Mouse (Mus musculus) intestine, embryonic 16.5 days (tissue): Measurements from ENCODE around the gene Ehbp1l1. TPM values are rescaled to one million over a fixed set of nuclear protein-coding genes. Genes with fewer than 3 reads are reported as not detected.

Experiments
- ATAC-seq: fragments of 200-750 bp; cut with Nextera tagmentation; 2 replicates; pipeline ENCODE4 v1.8.0; 2017; ENCODE audit warnings: moderate TSS enrichment, moderate library complexity
- H3K27ac ChIP-seq: fragments of 300-500 bp; sonication (generic); 2 replicates; pipeline ENCODE4 v1.5.1; 2014; ENCODE audit warnings: mild to moderate bottlenecking, low read length
- H3K27me3 ChIP-seq: fragments of 300-500 bp; sonication (generic); replicated peaks from 2 replicates; pipeline ENCODE4 v1.6.1; 2014; ENCODE audit warnings: low read length, control low read depth, mixed read lengths; ENCODE audit not compliant: control insufficient read depth, insufficient read depth
- H3K36me3 ChIP-seq: fragments of 300-500 bp; sonication (generic); 2 replicates; pipeline ENCODE4 v1.6.1; 2014; ENCODE audit warnings: low read length, control low read depth; ENCODE audit not compliant: control insufficient read depth, insufficient read depth
- H3K4me1 ChIP-seq: fragments of 300-500 bp; sonication (generic); 2 replicates; pipeline ENCODE4 v1.6.1; 2014; ENCODE audit warnings: low read length, control low read depth, mixed read lengths; ENCODE audit not compliant: control insufficient read depth, insufficient read depth
- H3K4me2 ChIP-seq: fragments of 300-500 bp; sonication (generic); 2 replicates; pipeline ENCODE4 v1.6.1; 2014; ENCODE audit warnings: low read depth, low read length, control low read depth
- H3K4me3 ChIP-seq: fragments of 300-500 bp; sonication (generic); 2 replicates; pipeline ENCODE4 v1.5.1; 2014; ENCODE audit warnings: mild to moderate bottlenecking, low read length
- H3K9ac ChIP-seq: fragments of 300-500 bp; sonication (generic); 2 replicates; pipeline ENCODE4 v1.6.1; 2014; ENCODE audit warnings: low read depth, low read length
- H3K9me3 ChIP-seq: fragments of 300-500 bp; sonication (generic); 2 replicates; pipeline ENCODE4 v1.6.1; 2016; ENCODE audit warnings: low read length, control low read depth; ENCODE audit not compliant: control insufficient read depth
- WGBS: fragments of 180-500 bp; shearing (Covaris S2); extraction: QIAGEN DNeasy Blood & Tissue Kit; methylation state at CpG from one replicate; pipeline ENCODE4 v1.1.7; 2014; 5-methylcytosine and 5-hydroxymethylcytosine counted together
- polyA plus RNA-seq: library from polyadenylated mRNA; unstranded; fragments of >200 nt; fragmentation: Nextera tagmentation; extraction: Ambion mirVana; gene quantifications from 2 replicates; pipeline ENCODE4 v1.2.1, GENCODE M21; 2015

The Ehbp1l1 gene
- polyA plus RNA-seq, 1 experiment from 2014 or later, result 48.6 TPM

DNA sequence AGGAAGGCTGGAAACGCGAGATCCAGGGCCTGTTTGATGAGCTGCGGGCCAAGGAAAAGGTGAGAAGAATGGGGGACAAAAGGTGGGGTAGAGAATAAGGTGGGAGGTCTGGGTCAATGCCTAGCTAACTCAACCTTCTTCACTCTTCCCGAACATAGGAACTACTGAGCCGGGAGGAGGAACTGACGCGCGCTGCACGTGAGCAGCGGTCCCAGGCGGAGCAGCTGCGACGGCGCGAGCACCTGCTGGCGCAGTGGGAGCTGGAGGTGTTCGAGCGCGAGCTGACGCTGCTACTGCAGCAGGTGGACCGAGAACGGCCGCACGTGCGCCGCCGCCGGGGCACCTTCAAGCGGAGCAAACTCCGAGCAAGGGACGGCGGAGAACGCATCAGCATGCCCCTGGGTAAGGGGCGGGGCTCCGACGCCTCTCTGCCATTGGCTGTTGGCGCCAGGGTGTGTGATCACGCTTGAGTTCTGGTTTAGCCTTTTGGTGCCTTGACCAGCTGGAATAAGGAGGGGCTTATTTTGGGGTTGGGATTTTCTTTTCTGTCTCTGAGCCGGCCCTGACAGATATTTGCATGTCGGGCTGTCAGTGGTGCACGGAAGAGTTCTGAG is 30.2 kb downstream of the Ehbp1l1 start:
- H3K4me2 ChIP-seq, result no peak overlapping the region
- H3K36me3 ChIP-seq, result peaks cover 44% of the 10 kb centered on the region
- no peak for ATAC-seq
- WGBS, result 38% methylated on average over 41 of the region's 41 CpGs
- no peaks in the 10 kb centered on the region for H3K27me3 ChIP-seq
- H3K27ac ChIP-seq, result no peak overlapping the region
- H3K9ac ChIP-seq, result 0 out of 2 replicates have a peak overlapping the region, but pooled peaks have one; percentile 3
- H3K4me1 ChIP-seq, result peaks cover 29% of the 10 kb centered on the region
- H3K9me3 ChIP-seq, result no peaks in the 10 kb centered on the region
- no peak overlapping the region for H3K4me3 ChIP-seq

DNA sequence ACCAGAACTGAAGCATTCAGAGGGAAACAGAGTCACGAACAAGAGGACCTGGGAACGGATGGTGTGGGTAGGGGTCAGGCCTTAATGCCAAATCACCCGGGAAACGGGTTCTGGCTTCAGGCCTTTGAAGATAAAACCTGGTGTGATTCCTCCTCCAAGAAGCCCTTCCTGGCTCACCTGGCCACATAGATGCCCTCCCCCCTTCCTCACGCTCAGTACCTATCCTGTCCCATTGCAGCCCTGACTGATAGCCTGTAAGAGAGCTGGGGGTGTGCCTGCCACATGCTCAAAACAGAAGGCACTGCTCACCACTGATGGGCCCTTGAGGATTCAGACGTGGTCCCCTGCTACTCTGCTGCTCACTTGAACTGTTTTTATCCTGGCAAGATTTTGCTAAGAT is 32.3 kb downstream of the Ehbp1l1 start:
- Histone ChIP-seq H3K9me3 (no peaks in the 10 kb centered on the region), H3K9ac (no peak overlapping the region), H3K27me3 (no peaks in the 10 kb centered on the region), H3K4me2 (no peak overlapping the region), H3K36me3 (peaks cover 36% of the 10 kb centered on the region), H3K4me1 (peaks cover 37% of the 10 kb centered on the region), H3K4me3 (no peak overlapping the region), H3K27ac (no peak overlapping the region)
- WGBS, result 83% methylated on average over 6 of the region's 6 CpGs
- no peak for ATAC-seq

DNA sequence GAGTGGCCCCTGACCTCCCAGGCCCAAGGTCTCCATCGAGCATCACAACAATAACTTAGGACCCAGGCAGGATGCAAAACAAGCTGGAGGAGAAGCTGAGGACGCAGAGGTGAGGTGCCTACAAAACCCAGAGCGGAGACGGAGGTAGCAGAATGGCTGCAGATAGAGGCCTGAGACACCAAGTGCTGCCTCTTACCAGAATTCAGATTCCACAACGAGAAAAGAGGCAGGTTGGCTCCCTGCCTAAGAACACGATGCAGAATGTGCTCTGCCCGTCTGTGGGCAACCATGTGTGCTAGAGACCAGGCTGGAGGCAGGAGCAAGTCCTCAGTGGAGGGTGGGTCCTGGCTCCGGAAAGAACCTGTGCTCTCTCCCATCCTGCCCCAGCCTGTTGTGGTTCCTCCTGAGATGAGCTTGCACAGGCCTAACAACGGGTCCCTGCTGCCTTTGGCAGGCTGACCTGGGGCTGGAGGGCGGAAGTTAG is 33.2 kb downstream of the Ehbp1l1 start:
- Histone ChIP-seq H3K27ac (peak overlapping the region; percentile 76), H3K4me1 (peaks cover 38% of the 10 kb centered on the region), H3K27me3 (no peaks in the 10 kb centered on the region), H3K4me3 (peak overlapping the region; percentile 77), H3K36me3 (peaks cover 32% of the 10 kb centered on the region), H3K4me2 (peak overlapping the region; percentile 86), H3K9ac (peak overlapping the region; percentile 96), H3K9me3 (no peaks in the 10 kb centered on the region)
- WGBS, result 67% methylated on average over 10 of the region's 10 CpGs
- no peak for ATAC-seq

DNA sequence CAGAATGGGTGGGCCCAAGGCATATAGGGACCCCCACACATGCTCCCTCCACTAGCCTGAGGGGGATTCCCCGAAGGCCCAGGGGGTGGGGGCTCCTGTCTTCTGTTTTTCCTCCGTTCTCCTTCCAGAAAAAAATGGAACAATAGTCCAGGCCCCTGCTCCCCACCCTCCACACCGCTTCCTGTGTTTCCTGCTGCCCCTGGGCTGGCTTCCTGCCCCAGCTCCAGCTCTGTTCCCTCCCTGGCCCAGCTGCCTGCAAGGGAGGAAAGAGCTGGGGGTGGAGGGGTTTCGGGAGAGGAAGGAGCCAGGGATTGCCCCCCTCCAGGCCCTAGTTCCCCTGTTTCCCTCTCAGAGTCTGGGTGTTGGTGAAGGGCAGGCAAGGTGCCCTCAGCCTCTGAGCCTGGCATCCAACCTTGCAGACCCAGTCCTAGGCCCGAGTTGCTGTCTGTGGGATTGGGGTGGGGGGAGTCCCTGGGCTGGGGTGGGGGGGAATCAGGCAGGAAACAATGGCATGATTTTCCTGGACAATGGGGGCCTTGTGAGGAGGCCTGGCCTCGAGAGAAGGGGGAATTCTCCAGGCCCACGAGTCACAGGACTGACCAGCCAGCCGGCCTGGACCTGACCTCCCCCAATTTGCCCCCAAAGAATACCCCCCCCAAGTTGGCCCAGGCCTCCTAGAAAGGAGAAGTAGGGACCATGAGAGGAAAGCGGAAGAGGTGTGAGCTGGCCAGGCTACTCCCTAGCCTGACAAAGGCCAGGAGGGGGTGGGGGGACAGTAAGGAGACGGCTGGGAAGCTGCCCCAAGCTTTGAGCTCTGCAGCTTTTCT is 33.8 kb downstream of the Ehbp1l1 start:
- Histone ChIP-seq H3K27me3 (no peaks in the 10 kb centered on the region), H3K4me2 (peak overlapping the region; percentile 86), H3K9me3 (no peaks in the 10 kb centered on the region), H3K27ac (peak overlapping the region; percentile 76), H3K4me1 (peaks cover 45% of the 10 kb centered on the region), H3K4me3 (peak overlapping the region; percentile 77), H3K9ac (peak overlapping the region; percentile 96), H3K36me3 (peaks cover 29% of the 10 kb centered on the region)
- ATAC-seq, result no peak
- WGBS, result 65% methylated on average over 10 of the region's 10 CpGs

DNA sequence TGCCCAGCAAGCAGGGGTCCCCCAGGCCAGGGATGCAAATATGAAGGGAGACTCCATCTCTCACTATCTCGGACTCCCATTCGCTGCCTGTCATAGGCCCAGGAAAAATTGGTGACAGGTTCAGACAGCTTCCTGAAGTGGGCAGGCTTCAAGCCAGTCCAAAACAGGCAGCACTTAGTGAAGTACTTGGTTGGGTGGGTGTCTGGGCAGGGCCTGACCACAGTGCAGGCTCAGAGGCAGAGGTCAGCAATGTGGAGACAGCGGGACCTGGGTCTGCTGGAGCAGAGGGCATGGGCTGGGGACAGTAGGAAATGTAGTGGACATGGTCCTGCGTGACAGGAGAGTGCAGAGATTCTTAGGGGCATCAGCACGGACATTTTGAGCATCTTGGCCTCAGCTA is 34.5 kb downstream of the Ehbp1l1 start:
- Histone ChIP-seq H3K4me2 (peak overlapping the region; percentile 86), H3K27ac (peak overlapping the region; percentile 95), H3K9ac (peak overlapping the region; percentile 96), H3K4me1 (peaks cover 48% of the 10 kb centered on the region), H3K36me3 (peaks cover 27% of the 10 kb centered on the region), H3K9me3 (no peaks in the 10 kb centered on the region), H3K4me3 (peak overlapping the region; percentile 77), H3K27me3 (no peaks in the 10 kb centered on the region)
- WGBS, result 72% methylated on average over 5 of the region's 5 CpGs
- ATAC-seq, result no peak

DNA sequence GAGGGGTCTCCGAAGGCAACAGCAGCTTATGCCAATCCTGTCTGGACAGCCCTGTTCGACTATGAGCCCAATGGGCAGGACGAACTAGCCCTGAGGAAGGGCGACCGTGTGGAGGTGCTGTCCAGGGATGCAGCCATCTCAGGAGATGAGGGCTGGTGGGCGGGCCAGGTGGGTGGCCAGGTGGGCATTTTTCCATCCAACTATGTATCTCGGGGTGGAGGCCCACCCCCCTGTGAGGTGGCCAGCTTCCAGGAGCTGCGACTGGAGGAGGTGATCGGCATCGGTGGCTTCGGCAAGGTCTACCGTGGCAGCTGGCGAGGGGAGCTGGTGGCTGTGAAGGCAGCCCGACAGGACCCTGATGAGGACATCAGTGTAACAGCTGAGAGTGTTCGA is 35.8 kb downstream of the Ehbp1l1 start:
- no peak for ATAC-seq
- H3K4me1 ChIP-seq, result peaks cover 44% of the 10 kb centered on the region
- peak overlapping the region; percentile 77 for H3K4me3 ChIP-seq
- 48% methylated on average over 15 of the region's 15 CpGs for WGBS
- no peaks in the 10 kb centered on the region for H3K9me3 ChIP-seq
- peak overlapping the region; percentile 95 for H3K27ac ChIP-seq
- H3K27me3 ChIP-seq, result no peaks in the 10 kb centered on the region
- H3K9ac ChIP-seq, result peak overlapping the region; percentile 96
- H3K36me3 ChIP-seq, result peaks cover 20% of the 10 kb centered on the region
- peak overlapping the region; percentile 86 for H3K4me2 ChIP-seq

DNA sequence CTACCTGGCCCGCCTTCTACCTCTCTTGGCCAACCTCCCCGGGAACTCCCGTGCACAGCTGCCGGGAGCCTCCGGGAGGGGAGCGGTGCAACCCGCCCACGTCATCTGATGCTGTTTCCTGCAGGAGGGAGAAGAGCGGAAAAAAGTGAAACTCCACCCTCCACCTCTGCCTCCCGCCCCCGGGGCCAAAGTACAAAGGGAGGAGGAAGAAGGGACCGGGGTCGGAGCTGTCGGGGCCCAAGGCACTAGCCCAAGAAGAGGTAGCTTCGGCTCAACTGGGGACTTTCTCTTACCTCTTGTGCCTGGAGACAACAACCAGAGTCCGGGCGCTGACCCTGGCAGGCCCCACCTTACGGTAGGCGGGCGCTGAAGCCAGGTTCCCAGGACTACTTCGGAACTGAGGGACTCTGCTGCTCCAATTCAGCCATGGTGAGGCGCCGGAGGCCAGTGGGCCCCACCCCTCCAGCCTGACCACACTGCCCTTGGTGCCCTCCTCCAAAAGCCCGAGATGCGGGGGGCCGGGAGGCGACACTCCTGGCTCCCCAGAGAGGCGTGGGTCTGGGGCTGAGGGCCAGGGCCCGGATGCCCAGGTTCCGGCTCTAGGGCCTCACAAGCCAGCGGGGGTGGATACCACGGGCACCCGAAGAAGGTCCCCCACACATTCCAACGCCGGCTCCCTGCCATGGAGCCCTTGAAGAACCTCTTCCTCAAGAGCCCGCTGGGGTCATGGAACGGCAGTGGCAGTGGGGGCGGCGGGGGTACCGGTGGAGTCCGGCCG is 36.4 kb downstream of the Ehbp1l1 start:
- Histone ChIP-seq H3K27me3 (no peaks in the 10 kb centered on the region), H3K9me3 (no peaks in the 10 kb centered on the region), H3K9ac (peak overlapping the region; percentile 96), H3K4me2 (peak overlapping the region; percentile 86), H3K36me3 (peaks cover 20% of the 10 kb centered on the region), H3K4me3 (peak overlapping the region; percentile 77), H3K4me1 (peaks cover 43% of the 10 kb centered on the region), H3K27ac (peak overlapping the region; percentile 95)
- WGBS, result 6% methylated on average over 42 of the region's 42 CpGs
- peak; percentile 79 for ATAC-seq

DNA sequence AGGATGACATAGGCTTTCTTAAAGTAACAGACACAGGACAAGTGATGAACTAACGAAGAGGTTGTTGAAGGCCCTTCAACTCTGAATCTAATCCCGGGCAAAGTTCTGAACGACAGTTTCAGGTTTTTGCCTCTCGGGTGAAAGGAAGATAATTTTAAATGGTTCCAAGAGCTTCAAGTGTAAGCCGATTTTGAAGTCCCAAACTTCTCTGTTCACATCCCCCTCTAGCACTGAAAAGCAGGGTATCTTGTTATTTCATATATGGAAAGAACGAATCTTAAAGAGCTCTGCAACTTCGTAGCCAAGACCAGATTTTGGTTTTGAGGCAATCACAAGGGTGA is 37.1 kb downstream of the Ehbp1l1 start:
- Histone ChIP-seq H3K27me3 (no peaks in the 10 kb centered on the region), H3K36me3 (peaks cover 20% of the 10 kb centered on the region), H3K9me3 (no peaks in the 10 kb centered on the region), H3K9ac (peak overlapping the region; percentile 96), H3K4me3 (peak overlapping the region; percentile 77), H3K4me1 (peaks cover 41% of the 10 kb centered on the region), H3K27ac (peak overlapping the region; percentile 95), H3K4me2 (peak overlapping the region; percentile 86)
- WGBS, result under 1% methylated on average over 7 of the region's 7 CpGs
- no peak for ATAC-seq
